Mouse (Mus musculus) intestine, embryonic 14.5 days (tissue): ENCODE results near the gene Foxn3. TPM values are rescaled to one million over a fixed set of nuclear protein-coding genes. Genes with fewer than 3 reads are reported as not detected.

ENCODE experiments used
- ATAC-seq: fragments of 200-750 bp; cut with Nextera tagmentation; replicated peaks from 2 replicates; pipeline ENCODE4 v1.8.0; 2017; ENCODE audit warnings: low read depth, moderate number of reproducible peaks, moderate TSS enrichment, moderate library complexity; ENCODE audit not compliant: low FRiP score, low TSS enrichment
- DNase-seq: peaks from one replicate; pipeline ENCODE4 v3.0.0-alpha.2; 2018; ENCODE audit warnings: low spot score
- H3K27ac ChIP-seq: fragments of 300-500 bp; sonication (generic); 2 replicates; pipeline ENCODE4 v1.5.1; 2014; ENCODE audit warnings: low read depth, mild to moderate bottlenecking, control low read depth
- H3K27me3 ChIP-seq: fragments of 300-500 bp; sonication (generic); replicated peaks from 2 replicates; pipeline ENCODE4 v1.6.1; 2014; ENCODE audit warnings: low read length, control low read depth; ENCODE audit not compliant: control insufficient read depth, insufficient read depth
- H3K36me3 ChIP-seq: fragments of 300-500 bp; sonication (generic); 2 replicates; pipeline ENCODE4 v1.6.1; 2014; ENCODE audit warnings: low read length, control low read depth; ENCODE audit not compliant: control insufficient read depth, insufficient read depth
- H3K4me1 ChIP-seq: fragments of 300-500 bp; sonication (generic); replicated peaks from 2 replicates; pipeline ENCODE4 v1.6.1; 2014; ENCODE audit warnings: low read length, control low read depth, mixed read lengths; ENCODE audit not compliant: control insufficient read depth, insufficient read depth
- H3K4me2 ChIP-seq: fragments of 300-500 bp; sonication (generic); 2 replicates; pipeline ENCODE4 v1.6.1; 2014; ENCODE audit warnings: low read length
- H3K4me3 ChIP-seq: fragments of 300-500 bp; sonication (generic); 2 replicates; pipeline ENCODE4 v1.5.1; 2014; ENCODE audit warnings: low read depth, low read length, control low read depth, mixed read lengths
- H3K9ac ChIP-seq: fragments of 300-500 bp; sonication (generic); 2 replicates; pipeline ENCODE4 v1.6.1; 2014; ENCODE audit warnings: mild to moderate bottlenecking, low read length
- H3K9me3 ChIP-seq: fragments of 300-500 bp; sonication (generic); 2 replicates; pipeline ENCODE4 v1.6.1; 2016; ENCODE audit warnings: low read length, control low read depth; ENCODE audit not compliant: control insufficient read depth
- WGBS: fragments of 180-500 bp; shearing (Covaris S2); extraction: QIAGEN DNeasy Blood & Tissue Kit; methylation state at CpG from one replicate; pipeline ENCODE4 v1.1.7; 2014; 5-methylcytosine and 5-hydroxymethylcytosine counted together
- polyA plus RNA-seq: library from polyadenylated mRNA; unstranded; fragments of >200 nt; fragmentation: Nextera tagmentation; extraction: Ambion mirVana; gene quantifications from 2 replicates; pipeline ENCODE4 v1.2.1, GENCODE M21; 2014

Gene Foxn3
- polyA plus RNA-seq, 1 experiment from 2014 or later, result 74.3 TPM

DNA sequence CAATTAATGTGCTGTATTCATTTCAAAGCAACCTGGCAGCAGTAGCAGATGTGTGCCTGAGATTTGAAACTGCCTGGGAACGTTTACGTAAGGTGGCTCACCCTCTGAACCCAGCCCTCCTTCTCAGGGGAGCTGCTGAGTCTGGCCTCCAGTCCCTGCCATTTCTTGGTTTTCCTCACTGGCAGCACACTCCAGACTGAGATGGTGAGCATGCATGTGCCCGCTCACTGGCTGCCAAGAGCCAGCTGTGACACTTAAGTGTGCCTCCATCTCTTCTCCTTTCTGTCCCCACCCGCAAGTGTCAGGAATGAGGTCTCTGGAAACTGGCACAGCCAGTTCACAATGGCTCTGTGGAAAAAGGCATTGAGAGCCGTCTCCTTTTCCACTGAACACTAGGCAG is 349.3 kb downstream of the Foxn3 start:
- no peak overlapping the region for H3K27ac ChIP-seq
- DNase-seq (no peak), ATAC-seq (no peak)
- H3K9me3 ChIP-seq, result no peaks in the 10 kb centered on the region
- H3K9ac ChIP-seq, result no peak overlapping the region
- H3K4me1 ChIP-seq, result peaks cover 11% of the 10 kb centered on the region; the same call in 1 of the 2 replicates
- H3K27me3 ChIP-seq, result no peaks in the 10 kb centered on the region
- no peak overlapping the region for H3K4me3 ChIP-seq
- no peak overlapping the region for H3K4me2 ChIP-seq
- WGBS, result 75% methylated on average over 5 of the region's 5 CpGs
- 0 out of 2 replicates have a peak, but pooled peaks cover 2% of the 10 kb centered on the region for H3K36me3 ChIP-seq

DNA sequence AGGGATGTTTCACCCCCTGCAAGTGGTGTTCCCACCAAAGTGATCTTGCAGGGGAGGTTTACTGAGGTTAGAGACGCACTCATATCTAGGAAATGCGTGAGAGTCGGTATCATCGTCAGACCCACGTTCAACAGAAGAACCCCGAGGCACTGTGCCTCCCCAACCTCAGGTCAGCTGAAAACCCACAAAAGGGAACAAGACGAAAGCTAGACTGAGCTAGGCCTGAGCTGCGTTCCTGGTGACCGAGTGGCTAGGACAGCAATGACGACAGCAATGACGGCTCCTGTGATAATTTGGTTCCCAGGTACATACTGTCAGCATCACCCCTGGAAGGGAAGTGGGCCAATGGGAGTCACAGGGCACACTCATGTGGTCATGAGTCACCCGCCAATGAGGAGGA is 350.2 kb downstream of the Foxn3 start:
- DNase-seq (no peak), ATAC-seq (no peak)
- no peaks in the 10 kb centered on the region for H3K9me3 ChIP-seq
- H3K4me1 ChIP-seq, result peaks cover 11% of the 10 kb centered on the region; the same call in 1 of the 2 replicates
- H3K27me3 ChIP-seq, result no peaks in the 10 kb centered on the region
- H3K4me2 ChIP-seq, result no peak overlapping the region
- H3K9ac ChIP-seq, result no peak overlapping the region
- H3K4me3 ChIP-seq, result no peak overlapping the region
- H3K36me3 ChIP-seq, result 0 out of 2 replicates have a peak, but pooled peaks cover 2% of the 10 kb centered on the region
- H3K27ac ChIP-seq, result no peak overlapping the region
- WGBS, result 89% methylated on average over 12 of the region's 12 CpGs

DNA sequence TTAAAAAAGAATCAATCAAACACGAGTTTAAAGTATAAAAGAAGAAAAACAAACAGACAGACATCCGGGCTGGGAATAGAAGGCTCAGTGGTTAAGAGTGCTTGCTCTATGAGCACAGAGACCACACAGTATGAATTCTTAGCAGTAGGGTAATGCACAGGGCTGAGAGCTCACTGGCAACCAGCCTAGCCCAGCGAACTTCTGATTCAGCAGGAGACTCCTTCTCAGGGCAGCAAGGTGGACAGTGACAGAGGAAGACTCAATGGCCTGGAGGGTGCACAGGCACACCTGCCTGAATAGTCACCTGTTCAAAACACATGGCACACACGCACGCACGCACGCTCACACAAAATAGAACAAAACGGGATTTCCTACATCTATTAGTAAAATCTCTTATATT is 353.6 kb downstream of the Foxn3 start:
- Histone ChIP-seq H3K9me3 (no peaks in the 10 kb centered on the region), H3K4me1 (no peaks in the 10 kb centered on the region), H3K4me2 (no peak overlapping the region), H3K27me3 (no peaks in the 10 kb centered on the region), H3K36me3 (0 out of 2 replicates have a peak, but pooled peaks cover 2% of the 10 kb centered on the region), H3K4me3 (no peak overlapping the region), H3K27ac (no peak overlapping the region), H3K9ac (no peak overlapping the region)
- DNase-seq (no peak), ATAC-seq (no peak)
- 87% methylated on average over 8 of the region's 8 CpGs for WGBS

DNA sequence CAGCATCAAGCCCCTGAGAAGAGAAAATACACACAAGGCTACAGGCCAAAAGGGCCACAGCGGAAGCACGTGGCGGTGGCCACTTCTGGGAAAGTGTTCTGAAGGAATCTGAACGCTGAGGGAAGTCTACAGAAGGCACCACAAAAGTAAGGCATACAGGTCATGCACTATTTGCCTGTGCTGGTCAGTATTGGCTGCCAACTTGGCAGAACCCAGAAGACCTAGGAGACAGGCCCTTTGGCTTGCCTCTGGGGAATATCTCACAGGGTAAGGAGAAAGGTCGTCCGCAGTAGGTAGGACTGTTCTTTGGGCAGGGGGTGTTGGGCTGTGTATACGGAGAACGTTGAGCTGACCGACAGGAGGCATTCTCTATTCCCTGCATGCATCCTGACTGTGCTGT is 355.1 kb downstream of the Foxn3 start:
- 87% methylated on average over 9 of the region's 9 CpGs for whole genome bisulfite sequencing
- Histone ChIP-seq H3K4me1 (no peaks in the 10 kb centered on the region), H3K27ac (no peak overlapping the region), H3K4me3 (no peak overlapping the region), H3K9me3 (no peaks in the 10 kb centered on the region), H3K36me3 (0 out of 2 replicates have a peak, but pooled peaks cover 2% of the 10 kb centered on the region), H3K4me2 (no peak overlapping the region), H3K27me3 (no peaks in the 10 kb centered on the region), H3K9ac (no peak overlapping the region)
- DNase-seq (no peak), ATAC-seq (no peak)

DNA sequence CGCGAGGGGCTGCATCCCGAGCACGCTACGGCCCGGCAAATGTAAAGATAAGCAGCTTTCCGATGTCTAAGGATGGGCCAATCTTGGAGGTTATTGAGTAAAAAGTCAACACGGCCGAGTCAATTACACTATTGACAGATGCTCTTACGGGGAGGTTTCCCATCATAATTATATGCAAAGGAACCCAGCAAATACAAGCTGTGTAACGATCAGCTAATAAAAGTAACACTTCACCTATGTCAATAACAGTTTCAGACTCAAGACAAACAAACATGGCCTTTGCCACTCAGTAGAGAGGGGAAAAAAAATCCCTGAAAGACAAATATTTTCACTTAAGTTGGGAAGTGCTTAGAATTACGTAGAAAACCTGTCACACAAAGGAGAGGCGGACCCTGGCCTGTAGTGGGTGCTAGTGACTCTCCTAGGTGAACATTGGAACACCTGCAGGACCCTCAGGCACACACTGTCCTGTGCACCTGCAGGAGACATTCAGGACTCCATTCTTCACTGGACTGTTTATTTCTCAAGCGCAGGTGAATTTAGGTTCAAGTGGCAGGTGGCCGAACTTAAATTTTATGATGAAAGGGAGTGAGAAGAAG is 356.3 kb downstream of the Foxn3 start:
- no peaks in the 10 kb centered on the region for H3K9me3 ChIP-seq
- H3K4me3 ChIP-seq, result no peak overlapping the region
- H3K27ac ChIP-seq, result no peak overlapping the region
- ATAC-seq, result no peak
- 0 out of 2 replicates have a peak, but pooled peaks cover under 1% of the 10 kb centered on the region for H3K36me3 ChIP-seq
- H3K4me2 ChIP-seq, result no peak overlapping the region
- H3K4me1 ChIP-seq, result no peaks in the 10 kb centered on the region
- no peak overlapping the region for H3K9ac ChIP-seq
- H3K27me3 ChIP-seq, result no peaks in the 10 kb centered on the region
- no peak for DNase-seq
- WGBS, result 78% methylated on average over 15 of the region's 15 CpGs

DNA sequence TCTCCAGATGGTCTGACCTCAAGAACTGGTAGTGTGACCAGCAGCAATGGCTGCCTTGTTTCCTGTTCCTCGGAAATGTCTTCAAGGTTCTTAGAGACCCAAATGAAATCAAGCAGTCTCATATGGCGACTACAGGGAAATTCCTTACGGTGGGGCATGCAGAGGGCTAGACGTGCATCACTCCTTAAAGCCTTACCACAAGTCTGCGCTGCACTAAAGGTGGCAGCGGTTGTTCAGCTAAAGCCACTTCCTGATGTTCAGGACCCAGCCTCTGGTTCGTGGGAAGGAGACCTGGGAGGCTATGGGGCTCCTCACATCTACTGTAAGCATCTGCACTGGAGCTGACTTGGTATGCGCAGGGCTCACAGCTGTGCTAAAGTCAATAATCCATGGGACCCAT is 357.6 kb downstream of the Foxn3 start:
- Histone ChIP-seq H3K4me1 (no peaks in the 10 kb centered on the region), H3K27me3 (no peaks in the 10 kb centered on the region), H3K36me3 (no peaks in the 10 kb centered on the region), H3K4me3 (no peak overlapping the region), H3K9me3 (no peaks in the 10 kb centered on the region), H3K4me2 (no peak overlapping the region), H3K27ac (no peak overlapping the region), H3K9ac (no peak overlapping the region)
- ATAC-seq (no peak), DNase-seq (no peak)
- WGBS, result 91% methylated on average over 8 of the region's 8 CpGs

DNA sequence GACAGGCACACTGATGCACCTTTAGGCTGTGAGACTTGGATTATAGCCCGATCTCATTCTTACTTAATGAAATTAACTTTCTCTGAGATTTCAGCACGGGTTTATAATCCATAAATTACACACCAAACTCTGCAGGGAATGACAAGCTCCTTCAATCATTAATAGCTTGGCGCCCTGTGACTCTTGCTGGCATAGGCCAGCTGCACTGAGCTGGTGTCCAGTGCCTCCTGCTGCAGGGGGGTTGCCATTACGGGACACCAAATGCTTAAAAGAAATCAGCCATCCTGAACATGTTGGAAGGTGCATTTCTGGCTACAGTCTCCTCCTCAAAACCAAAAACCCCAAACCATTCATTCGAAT is 364.3 kb downstream of the Foxn3 start:
- Histone ChIP-seq H3K4me1 (no peaks in the 10 kb centered on the region), H3K36me3 (peaks cover 11% of the 10 kb centered on the region; the same call in 1 of the 2 replicates), H3K9me3 (no peaks in the 10 kb centered on the region), H3K4me2 (no peak overlapping the region), H3K27me3 (no peaks in the 10 kb centered on the region), H3K9ac (no peak overlapping the region), H3K4me3 (no peak overlapping the region), H3K27ac (no peak overlapping the region)
- DNase-seq (no peak), ATAC-seq (no peak)
- 71% methylated on average over 5 of the region's 5 CpGs for WGBS

DNA sequence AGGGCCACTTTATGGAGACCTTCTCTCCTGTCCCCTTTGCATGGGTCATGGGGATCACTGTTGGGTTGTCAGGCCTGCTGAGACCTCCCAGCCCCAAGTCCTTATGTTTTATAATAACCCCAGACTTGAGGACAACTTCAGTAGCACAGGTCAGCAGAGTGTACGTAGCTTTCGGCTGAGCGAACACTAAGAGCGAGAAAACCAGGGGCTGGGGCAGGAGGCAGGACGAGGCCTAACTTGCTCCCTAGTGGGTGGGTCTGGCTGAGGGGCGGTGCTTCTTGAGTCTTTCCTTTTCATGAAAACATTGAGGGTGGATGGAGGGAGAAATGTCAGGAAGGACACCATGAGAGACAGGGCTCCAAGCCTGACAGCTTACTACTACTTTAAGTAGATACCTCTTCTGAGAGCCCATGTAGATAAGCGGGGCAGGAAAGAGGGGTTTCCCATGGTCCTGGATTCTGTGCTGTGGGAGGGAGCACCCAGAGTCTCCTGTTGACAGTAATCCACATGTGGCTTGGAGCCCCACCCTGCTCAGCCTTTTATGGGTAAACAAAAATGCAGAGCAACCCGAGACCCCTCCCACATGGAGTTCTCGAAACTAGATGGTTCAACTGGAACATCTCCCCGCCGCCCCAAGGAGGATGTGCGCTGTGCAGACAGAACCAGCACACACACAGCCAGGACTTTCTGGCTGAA is 364.8 kb downstream of the Foxn3 start:
- Histone ChIP-seq H3K27ac (no peak overlapping the region), H3K4me2 (no peak overlapping the region), H3K4me3 (no peak overlapping the region), H3K4me1 (no peaks in the 10 kb centered on the region), H3K9ac (no peak overlapping the region), H3K9me3 (no peaks in the 10 kb centered on the region), H3K27me3 (no peaks in the 10 kb centered on the region), H3K36me3 (peaks cover 11% of the 10 kb centered on the region; the same call in 1 of the 2 replicates)
- no peak for DNase-seq
- no peak for ATAC-seq
- WGBS, result 82% methylated on average over 12 of the region's 12 CpGs

DNA sequence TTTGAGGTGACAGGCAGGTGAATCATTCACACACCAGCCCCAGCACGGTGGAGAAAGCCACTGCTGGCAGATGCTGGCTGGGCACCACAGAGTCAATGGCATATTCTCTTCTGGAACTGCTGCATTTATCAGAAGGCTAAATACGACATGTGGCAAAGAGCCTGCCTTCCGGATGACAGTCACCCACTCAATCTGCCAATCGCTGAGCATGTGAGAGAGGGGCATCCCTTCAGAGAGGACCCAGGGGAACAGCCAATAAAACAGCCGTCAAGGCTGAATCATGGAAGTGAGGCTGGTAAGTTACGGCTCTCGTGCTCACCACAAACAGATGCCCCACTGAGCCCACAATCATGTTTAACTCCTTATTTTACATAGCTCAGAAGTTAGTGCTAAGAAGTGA is 366.4 kb downstream of the Foxn3 start:
- DNase-seq (no peak), ATAC-seq (no peak)
- WGBS, result 79% methylated on average over 7 of the region's 7 CpGs
- Histone ChIP-seq H3K4me2 (no peak overlapping the region), H3K4me3 (no peak overlapping the region), H3K9me3 (no peaks in the 10 kb centered on the region), H3K36me3 (peaks cover 11% of the 10 kb centered on the region; the same call in 1 of the 2 replicates), H3K27ac (no peak overlapping the region), H3K9ac (no peak overlapping the region), H3K4me1 (no peaks in the 10 kb centered on the region), H3K27me3 (no peaks in the 10 kb centered on the region)
